Mouse (Mus musculus): Measurements from ENCODE around the gene Celsr1.
A peak's percentile ranks its signal among the peaks of the same experiment; 100 is the strongest.

Celsr1 gene

DNA sequence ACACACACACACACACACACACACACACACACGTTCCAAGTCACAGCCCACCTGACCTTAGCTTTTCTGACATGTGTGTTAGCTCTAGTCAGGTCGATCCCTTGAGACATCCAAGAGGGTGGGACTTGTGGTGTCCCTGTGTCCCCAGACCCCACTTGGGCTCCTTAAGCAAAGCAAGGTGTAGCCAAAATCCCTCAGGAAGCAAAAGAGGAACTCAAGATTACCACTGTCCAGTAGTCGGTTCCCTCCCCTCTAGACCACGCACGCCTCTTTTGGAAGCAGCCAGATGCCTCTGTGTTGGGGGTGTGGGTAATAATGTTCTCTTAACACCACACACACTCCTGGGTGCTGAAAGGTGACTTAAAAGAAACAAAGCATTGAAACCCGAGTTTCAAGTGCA, 80.1 kb downstream of the Celsr1 start:
- no peak for DNase-seq

DNA sequence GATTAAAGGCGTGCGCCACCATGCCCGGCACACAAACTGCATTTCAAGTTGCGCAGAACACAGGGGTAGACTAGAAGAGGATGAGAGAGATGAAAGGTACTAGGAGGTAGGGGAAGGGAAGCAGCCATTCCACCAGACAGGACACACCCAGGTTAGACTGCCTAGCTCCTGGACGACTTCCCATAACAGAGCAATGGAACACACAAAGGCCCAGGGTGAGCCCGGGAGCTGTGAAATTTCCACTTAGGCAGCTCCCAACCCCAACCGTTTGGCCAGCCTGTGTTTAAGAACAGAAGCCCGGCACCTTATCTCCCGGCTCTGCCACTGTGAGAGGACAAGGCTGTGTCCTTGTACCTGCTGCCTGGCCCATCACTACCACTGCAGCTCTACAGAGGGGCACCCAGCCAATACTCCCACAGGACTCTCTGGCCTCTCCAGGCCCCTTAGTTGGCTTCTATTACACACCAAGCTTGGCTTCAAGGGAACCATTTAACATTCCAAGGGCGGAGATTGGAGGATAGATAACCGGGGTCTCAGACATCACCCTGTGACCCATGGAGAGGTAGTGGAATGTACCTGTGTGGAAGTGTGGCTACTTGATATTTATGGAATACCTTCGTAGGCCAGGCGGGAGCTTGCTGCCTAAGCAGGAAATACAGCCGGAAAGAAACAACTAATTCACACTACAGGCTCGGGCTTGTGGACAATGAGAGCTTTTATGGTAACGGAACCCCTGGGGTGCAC, 84.0 kb downstream of the Celsr1 start:
- no peak for DNase-seq

DNA sequence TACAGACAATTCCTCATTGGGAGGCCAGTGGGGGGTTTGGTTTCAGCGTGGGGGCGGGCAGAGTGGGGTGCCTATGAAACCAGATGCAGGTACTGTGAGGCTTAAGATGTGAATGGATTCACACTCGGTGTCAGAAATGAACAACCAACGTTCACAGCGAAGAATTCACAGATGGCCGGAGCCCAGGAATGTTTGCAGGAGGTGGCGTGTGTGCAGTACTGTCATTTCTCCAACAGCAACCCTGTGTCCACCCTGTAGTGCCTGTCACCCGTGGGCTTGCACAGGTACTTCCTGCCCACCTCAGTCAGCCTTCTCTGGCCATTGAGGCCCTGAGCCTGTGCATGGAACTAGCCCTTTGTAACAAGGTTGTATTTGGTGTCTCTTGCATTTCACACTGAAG, 85.6 kb downstream of the Celsr1 start:
- DNase-seq: no peak

DNA sequence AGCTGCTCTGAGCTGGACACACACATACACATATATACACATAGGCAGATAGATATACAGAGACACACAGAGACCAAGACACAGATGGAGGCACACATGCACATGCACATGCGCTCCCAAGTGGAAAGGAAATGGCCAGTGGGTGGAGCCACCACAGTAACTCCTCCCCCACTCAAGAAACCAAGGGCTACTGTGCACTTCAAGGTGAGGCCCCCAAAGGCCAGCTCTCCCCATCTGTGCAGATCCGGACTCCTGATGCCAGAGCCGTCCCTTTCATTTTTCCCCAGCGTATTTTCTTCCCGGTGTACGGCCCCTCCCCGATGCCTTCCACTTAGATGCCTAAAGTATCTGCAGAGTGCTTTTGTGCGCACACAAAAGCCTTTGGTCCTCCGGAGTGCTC, 86.0 kb downstream of the Celsr1 start:
- peak in 1 of 2 experiments; percentile 27 for DNase-seq

DNA sequence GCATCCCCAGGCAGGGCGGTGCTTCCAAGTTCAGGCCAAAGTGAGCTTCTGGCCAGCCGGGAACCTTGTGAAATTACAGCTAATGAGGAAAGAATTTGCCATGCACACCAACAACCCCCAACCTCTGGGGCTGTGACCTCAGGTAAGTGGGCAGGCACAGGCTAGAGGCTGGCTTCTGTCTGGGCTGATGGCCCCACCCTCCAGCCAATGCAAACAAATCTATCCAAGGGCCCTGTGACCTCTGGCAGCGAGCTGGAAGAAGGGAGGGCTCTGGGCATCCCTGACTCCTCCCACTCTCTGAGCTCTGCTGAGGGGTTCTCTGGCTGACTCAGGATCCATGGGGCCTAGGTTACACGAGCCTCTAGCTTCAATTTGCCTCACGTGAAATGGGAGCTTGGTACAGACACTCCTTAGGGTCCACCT, 97.9 kb downstream of the Celsr1 start:
- no peak for DNase-seq

DNA sequence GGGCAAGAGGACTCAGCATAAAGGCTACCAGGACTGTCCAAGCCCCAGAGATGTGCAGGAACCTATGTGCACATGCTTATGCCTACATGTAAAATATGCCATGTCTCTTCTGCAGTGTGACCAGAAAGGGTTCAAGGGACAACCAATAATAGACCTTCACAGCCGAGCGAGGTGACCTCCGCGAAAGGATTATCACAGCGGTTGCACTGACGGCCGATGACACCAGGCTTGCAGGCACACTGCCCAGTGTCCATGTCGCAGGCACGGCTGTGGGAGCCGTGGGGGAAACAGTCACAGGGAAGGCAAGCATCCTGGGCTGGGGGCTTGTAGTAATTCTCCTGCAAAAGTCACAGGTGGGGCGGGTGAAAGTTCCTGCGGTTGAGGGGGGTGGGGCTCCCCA, 105.4 kb downstream of the Celsr1 start:
- DNase-seq: peak; percentile 48 to 53

DNA sequence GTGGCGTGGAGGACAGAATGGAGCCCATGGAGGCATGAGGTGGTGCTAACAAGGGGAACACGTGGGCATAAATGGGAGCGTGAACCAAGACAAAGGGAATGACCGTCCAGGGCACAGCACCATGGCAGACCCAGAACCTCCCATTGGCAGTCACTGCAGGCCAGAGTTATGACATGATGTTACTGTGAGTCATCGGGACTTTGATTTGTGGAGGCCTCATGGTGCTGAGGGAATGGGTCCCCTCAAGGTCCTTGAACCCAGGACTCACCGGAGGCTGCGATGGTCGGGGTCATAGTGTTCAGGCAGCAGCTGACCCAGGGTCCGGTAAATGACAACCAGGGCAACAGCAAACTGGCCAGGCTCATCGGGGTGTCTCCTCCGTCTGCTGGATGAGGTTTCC, 111.7 kb downstream of the Celsr1 start:
- no peak for DNase-seq

DNA sequence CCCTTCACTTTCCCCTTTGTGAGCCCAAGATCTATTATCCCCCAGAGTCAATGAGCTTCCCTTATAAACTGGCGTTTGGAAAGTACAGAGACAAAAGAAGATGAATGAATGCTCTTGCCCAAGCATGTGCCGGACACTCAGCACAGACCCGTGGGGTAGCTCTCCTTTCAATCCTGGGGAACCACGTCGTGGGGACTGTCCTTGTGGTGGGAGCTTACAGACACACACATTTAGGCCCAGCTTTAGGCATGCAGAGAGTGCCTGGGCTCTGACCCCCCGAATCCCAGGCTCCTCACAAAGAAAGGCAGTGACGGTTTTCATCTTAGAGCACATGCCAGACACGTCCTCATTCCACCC, 113.7 kb downstream of the Celsr1 start:
- DNase-seq: no peak

DNA sequence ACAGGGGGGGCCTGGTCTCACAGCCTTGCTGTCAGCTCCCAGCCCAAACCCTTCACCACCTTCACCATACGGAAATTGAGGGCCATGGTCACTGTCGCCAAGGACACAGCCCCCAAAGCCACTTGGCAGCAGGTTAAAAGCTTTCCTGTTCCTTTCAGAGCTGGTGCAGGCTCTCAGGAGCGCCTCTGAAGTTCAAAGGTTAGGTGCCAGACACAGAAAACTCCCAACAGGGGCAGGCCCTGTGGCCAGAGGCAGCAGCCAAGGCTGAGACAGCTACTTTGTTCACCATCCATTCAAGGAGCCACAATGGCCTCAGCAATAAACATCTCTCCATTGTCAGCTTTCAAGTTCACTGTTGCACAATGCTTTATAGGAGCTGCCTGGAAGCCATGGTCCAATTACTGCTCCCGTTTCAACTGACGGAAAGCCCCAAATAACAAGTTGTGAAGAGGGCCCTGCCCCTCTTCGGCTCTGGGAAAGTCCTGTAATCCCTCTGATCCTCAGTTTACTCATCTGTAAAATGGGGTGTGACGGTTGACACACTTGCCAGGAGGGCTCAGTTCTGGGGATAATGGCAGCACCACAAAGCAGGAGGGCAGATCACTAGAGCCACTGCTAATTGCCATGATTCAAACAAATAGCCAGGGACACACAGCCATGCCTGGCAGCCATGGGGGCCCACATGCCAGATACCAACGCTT, 114.2 kb downstream of the Celsr1 start:
- DNase-seq: no peak

DNA sequence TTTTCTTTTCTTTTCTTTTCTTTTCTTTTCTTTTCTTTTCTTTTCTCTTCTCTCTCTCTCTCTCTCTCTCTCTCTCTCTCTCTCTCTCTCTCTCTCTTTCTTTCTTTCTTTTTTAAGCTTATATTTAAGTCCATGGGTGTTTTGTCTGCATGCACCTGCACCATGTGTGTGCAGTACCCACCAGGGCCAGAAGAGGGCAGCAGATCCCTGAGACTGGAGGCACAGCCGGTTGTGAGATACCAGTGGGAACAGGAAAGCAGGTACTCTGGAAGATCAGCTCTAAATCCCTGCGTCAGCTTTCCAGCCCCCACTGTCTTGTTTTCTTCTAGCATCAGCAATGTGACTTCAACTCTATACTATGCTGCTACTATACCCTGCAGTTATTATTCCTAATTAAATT, 120.0 kb downstream of the Celsr1 start:
- peak; percentile 92 to 96 for DNase-seq

DNA sequence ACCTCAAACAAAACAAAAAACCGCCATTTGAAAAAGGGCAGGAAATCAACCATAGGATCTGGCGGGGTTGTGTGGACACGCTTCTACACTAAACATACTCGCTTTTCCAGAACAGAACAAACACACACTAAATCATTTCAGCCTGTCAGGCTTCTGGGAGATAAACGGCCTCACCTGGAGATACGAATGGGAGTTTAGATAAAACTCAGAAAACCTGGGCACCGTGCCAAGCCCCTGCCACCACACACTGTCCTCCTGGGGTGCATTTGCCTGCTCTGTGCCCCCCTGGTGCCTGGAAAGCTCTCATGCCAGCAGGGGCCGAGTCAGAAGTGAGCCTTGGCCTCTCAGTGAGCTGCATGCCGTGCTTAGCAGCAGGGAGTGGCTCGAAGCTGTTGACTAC, 123.6 kb downstream of the Celsr1 start:
- peak in 1 of 2 experiments; percentile 28 for DNase-seq

DNA sequence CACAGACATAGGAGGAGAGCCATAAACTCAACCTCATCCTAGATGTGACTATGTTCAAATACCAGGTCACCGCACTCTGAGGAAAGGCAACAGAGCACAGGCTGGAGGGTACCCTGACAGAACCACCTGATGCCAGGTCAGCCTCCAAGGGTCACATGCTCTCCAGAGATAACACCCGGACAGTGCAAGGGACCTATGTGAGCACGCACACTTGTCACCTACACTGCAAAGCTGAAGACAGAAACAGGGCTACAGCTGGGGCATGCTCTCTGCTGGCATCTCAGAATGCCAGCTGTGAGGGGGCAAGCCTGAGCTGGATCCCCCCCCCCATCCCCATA, 124.1 kb downstream of the Celsr1 start:
- DNase-seq: no peak

DNA sequence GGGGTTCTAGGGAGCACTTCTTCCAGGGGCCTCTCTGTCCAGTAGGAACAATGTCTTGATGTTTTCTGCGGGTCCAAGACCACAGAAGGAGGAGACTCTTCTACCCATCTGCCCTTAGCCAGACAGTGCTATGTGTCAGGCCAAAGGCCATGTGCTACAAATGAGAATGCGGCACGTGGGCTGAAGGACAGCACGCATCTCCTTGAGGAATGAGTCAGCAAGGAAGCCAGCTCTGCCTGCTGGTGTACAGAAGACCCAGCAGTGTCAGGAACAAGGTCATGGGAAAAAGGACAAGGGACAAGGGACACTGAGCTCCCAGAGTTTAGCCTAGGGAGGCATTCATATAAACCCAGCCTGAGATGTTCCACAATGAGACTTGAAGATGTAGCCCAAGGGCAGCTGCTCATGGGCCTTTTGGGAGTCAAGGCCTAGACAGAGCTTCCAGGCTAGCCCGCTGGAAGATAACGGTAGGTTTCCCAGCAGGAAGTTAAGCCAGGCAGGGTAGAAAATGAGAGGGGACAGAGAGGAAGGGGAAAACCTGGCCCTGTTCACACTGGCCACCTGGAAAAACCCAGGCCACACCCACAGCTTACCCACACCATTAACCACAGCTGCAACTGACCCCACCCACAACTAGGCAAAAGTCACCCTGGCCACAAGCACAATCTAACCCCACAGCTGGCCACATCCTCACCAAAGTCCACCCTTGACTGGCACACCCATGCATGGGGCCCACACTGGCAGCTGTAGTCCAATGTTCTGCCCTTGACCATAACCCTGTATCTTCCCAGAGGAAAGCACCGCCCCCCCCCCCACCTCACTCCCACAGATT, 124.7 kb downstream of the Celsr1 start:
- no peak for DNase-seq

DNA sequence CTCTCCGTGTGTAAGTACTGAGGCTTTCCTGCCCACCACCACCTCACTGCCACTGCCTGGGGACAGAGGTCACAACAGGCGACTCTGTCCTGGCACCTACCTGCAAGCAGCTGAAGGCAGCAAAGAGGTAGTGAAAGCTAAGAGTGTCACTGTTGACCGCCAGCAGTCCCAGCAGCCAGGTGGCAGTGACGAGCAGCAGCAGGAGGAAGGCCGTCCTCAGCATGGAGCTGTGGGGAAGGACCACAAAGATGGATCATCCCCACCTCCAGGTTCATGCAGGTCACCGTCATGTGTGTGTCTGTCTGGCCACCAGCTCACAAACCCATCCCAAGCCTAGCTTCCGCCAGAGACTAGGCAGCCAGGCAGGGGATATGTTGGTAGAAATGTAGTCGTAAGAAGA, 129.8 kb downstream of the Celsr1 start:
- DNase-seq: peak in 1 of 2 experiments; percentile 51

DNA sequence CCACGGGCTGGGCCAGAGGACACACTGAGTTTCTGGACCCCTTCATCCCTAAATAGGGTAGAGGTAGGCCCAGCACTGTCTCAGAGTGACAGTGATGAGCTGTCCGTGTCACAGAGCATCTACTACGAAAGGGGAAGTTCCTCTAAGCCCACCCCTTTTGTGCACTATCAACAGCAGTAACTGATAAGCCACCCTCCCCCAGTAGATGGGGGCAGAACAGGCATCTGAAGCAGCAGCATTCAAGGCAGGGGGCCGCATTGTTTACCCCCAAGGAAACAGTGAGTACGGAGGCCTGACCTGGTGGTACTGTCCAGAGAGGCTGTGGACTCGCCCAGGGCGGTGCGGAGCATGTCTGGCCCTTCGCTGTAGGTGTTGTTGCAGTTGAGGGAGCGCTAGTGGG, 131.1 kb downstream of the Celsr1 start:
- no peak for DNase-seq

DNA sequence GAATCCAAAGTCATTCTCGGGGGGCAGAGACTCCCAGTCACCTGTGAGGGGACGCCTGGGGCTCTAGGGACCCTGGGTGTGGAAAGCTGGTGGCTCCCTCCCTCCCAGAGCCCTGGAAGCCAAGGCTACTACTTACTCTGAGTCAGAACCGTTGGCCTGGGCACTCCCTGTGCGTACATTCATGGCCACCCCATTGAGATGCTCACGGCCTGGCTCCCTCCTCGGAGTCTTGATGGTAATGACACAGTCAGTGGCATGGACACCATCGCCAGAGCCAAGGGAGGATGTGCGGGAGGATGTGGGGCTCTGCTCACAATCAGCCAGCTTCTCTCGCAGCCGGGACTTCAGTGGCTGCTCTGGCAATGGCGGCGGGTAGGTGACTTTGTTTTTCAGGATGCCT, 132.8 kb downstream of the Celsr1 start:
- DNase-seq: no peak

DNA sequence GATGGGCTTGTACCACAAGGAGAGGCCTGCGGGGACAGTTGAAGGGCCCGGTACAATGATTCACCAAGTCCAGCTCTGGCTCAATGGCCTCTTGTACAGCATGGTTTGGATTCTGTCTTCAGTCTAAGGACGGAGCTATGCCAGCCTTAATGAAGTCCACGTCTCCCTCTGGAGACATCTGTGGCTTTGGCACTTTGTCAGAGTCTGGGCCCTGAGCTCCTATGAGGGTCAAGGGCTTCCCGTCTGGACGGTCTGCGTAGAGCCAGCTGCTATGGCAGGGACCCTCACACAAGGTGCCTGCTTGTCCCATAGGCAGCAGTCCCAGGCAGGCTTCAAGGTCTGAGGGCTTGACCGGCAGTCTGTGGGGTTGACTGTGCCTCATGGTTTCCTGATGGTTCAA, 133.3 kb downstream of the Celsr1 start:
- DNase-seq: peak; percentile 69 to 74

DNA sequence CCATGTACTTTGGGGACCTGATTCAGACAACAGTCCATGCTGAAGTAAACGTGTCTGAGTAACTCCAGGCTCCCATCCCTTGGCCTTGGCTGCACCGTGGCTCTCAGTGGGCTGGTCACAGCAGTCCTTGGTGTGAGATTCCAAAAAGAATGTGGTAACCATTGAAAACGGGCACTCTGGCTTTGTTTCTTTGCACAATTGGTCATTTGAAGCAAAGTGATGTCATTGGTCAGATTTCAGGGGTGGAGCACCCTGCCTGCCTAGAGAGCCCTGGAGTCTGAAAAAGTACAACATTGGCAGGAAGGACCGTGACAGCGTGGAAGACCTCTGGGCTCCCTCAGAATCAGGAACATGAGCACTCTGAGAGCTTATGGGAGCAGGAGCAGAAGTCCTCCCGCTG, 134.2 kb downstream of the Celsr1 start:
- no peak for DNase-seq

DNA sequence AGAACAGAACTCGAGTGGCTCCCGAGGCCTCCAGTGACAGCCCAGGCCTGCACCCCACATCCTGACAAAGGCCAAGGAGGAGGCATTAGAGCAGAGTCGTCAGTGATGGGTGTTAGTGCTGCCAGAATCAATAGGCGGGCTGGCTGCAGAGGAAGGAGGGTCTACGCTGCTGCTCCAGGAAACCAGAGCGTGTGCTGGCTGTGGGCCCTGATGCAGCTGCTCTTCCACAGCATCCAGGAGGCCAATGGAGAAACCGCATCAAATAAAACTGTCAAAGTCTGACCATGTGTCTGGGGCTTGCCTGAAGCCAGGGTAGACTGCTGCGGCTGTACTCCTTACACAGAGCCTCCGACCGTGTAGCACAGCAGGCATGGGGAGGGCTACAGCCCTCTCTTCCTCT, 136.5 kb downstream of the Celsr1 start:
- peak in 1 of 2 experiments; percentile 58 for DNase-seq

DNA sequence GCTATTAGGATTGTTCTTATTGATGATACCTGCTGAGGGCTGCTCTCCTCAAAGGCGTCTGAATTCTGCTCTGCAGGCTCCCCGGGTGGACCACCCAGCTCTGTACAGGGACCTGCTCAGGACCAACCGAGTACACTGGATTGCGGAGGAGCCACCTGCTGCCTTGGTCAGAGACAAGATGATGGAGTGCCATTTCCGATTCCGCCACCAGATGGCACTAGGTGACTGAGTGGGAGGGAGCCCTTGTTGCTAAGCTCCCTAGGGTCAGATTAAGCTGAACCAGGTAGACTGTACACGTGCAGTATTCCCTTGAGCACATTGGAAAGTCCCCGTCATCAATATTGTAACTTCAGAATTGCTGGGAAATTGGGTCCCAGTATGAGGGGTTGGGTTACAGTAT, 137.3 kb downstream of the Celsr1 start:
- DNase-seq: peak; percentile 95 to 98

DNA sequence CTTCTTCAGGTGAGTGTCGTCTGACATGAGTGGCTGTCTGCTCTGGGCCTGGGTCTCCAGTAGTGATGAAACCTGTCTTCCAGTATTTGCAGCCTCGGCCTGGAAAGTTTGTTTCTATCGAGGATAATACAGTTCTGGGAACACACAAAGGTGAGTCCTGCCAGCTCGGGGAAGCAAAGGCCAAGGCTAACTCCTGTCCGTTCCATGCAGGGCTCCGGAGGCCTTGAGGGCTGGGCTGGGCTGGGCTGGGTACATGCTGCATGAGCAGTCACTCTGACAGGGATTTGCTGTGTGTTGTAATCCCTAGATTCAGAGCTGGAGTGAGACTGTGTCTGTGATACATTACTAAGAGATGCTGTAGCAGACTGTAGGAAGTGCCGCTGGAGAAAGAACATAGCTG, 139.7 kb downstream of the Celsr1 start:
- no peak for DNase-seq

DNA sequence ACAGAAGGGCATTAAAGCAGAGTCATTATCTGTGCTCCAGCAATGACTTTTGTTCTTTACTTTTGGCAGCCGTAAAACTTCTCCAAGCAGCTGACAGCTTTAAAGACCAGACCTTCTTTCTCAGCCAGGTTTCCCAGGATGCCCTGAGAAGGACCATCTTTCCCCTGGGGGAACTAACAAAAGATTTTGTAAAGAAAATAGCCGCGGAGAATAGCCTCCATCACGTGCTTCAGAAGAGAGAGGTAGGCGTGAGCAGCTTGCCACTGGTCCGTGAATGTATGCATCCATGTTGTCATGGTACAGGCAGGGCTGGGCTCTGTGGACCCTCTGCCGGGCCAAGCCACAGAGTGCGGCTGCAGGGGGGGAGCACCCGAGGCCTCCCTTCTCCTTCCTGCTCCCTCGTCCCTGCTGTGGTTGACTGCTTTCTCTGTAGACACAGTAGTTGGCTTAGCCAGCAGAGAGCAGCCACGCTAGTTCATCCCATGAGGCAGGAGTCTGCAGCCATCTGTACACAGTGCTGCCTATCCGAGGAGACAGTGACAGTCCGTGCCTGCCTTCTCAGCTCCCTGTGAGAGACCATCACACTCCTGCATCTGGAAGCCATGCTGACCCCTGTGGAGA, 141.0 kb downstream of the Celsr1 start:
- DNase-seq: peak; percentile 53 to 54

DNA sequence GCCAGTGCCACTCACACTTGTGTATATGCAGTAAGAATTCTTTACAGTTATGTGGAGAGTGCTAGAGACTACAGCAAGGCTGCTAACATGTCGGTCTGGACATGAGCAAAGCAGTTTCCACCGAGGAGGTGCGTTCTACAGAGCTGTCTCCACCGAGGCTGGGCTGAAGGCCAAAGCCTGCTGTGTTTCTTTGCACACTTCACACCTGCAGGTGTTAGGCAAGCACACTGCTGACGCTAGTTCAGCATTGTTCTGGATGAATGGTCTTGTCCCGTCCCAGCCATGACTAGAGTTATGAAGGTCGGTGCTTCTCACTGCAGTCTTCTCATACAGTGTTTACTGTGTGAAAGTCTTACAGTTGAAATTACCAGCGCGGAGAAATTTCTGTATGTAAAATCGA, 141.6 kb downstream of the Celsr1 start:
- peak; percentile 73 to 79 for DNase-seq
